Mouse (Mus musculus): ENCODE measurements around the gene Defb22.

Defb22 gene

GRCm38 (mm10) chr2:152490038-152490437 is at the start of gene Defb22:
TSS of gene Defb22 (minus strand) at chr2:152490138.
- in situ Hi-C loops (cut with MboI; ENCODE audit: low pct_unique_long_range_greater_than_20kb in 1 of 2, low sequenced_read_pairs in 2 of 2, unreplicated experiment in 1 of 2), result no loop called here

DNA sequence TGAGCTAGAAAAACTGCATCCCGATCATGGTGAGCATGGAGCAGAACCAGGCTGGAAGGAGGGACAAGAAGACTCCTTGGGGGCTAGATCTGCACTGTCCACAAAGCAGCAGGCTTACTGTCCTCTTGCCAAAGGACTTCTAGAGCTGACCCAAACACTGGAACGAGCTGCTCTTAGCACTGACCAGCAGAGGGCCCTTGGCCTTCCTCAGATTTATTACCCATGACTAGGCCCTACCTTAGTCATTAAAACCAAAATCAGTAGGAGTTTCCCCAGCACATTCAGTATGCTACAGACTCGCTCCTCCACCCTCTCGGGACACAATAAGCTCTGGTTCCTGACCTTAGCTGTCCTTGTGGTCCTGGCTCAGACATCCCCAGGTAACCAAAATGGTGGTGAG is 28.0 kb upstream of the Defb22 start, which contains the start of gene Defb28:
TSS of gene Defb28 (plus strand) at position 275 of the 400 bp plus-strand sequence.
- in situ Hi-C loops (cut with MboI; ENCODE audit: low pct_unique_long_range_greater_than_20kb in 1 of 2, low sequenced_read_pairs in 2 of 2, unreplicated experiment in 1 of 2), result no loop called here

DNA sequence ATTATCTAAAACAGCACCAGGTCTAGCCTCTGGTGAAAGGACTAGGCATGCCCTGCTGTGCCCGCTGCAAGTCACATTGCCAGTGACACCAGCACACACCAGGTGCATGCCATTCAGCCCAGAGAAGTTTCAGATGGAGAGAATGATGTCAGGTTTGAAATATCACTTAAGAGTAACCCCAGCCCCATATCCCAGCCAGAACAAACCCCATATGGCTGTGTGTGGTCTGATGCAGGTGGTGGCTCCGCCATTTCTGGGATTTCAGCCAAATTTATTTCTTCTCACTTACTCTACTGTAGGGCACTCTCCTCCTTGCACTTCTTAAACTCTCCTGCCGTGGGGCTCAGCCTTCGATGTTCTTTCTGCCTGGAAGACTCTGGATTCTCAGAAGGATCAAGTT is 26.1 kb upstream of the Defb22 start:
- in situ Hi-C loops (cut with MboI; ENCODE audit: low pct_unique_long_range_greater_than_20kb in 1 of 2, low sequenced_read_pairs in 2 of 2, unreplicated experiment in 1 of 2), result no loop called here

DNA sequence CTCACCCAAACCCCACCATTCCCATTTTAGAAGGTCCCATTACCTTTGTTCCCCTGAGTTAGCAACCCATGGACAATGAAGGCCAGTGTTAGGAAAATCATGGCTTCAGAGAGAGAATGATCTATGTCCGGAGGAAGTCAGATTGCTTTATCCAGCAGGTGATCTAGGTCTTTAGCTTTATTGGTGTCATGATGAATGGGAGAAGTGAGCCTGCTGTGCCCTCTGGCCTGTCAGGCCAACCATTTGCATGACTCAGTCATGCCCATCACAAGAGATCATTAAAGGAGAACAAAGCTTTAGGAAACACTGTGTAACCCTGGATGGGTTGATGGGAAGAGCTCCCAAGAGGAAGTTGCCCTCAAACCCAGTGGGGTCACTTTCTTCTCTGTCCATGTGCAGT is 21.7 kb upstream of the Defb22 start, which contains the start of gene Defb26:
TSS of gene Defb26 (minus strand) at position 101 of the 400 bp plus-strand sequence.
- in situ Hi-C loops (cut with MboI; ENCODE audit: low pct_unique_long_range_greater_than_20kb in 1 of 2, low sequenced_read_pairs in 2 of 2, unreplicated experiment in 1 of 2), result no loop called here

DNA sequence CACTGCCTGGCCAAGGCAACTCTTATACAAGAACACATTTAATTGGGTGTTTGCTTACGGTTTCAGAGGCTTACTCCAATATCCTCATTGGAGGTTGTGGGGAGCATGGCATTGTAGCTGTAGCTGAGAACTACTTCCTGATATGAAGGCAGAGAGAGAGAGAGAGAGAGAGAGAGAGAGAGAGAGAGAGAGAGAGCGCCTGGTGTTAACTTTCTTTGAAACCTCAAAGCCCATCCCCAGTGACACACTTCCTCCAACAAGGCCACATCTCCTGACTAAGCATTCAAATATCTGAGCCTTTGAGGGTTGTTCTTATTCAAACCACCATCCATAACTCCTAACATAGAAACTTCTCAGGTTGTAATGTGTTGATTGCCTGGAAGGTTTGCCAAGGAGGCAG is 14.0 kb upstream of the Defb22 start:
- in situ Hi-C loops (cut with MboI; ENCODE audit: low pct_unique_long_range_greater_than_20kb in 1 of 2, low sequenced_read_pairs in 2 of 2, unreplicated experiment in 1 of 2), result no loop called here

DNA sequence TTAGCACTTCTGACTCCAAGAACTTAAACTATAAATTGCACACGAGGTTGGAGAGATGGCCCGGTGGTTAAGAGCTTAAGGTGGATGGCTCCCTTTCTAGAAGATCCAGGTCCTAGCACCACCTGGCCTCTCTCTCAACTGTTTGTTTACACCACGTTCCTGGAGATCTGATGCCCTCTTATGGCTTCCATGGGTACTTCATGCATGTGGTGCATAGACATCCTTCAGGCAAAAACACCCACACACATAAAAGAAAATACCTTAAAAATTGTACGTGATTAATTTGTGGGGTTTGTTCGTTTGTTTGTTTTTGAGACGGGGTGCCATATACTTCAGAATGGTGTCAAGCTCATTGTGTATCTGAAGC is 10.9 kb upstream of the Defb22 start:
- in situ Hi-C loops (cut with MboI; ENCODE audit: low pct_unique_long_range_greater_than_20kb in 1 of 2, low sequenced_read_pairs in 2 of 2, unreplicated experiment in 1 of 2), result no loop called here

DNA sequence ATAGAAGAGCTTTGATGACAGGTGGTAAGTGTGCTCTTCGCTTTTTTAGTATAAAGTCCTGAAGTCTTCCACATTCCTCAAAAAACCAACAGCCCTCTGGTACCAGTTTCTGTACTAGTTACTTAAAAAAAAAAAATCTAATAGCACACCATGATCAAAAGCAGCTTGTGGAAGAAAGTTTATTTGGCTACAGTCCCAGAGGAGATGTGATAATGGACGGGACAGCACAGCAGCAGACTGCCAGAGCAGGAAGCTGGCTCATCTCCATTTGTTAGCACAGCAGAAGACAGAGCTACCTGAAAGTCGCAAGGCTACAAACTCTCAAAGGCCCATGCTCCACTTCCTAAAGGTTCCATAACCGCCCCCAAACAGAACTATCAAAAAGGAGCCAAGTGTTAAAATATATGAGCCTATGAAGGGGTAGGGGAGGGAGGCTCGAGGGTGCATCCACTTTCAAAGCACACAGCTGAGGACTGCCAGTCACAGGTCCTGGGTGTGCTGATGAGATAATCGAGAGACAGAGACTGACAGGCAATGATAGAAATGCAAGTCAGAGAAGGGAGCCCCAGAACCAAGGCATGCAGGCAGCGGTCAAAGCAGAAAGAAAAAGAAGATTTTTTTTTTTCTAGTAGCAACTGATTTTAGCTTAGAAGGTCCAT is 10.4 kb upstream of the Defb22 start:
- in situ Hi-C loops (cut with MboI; ENCODE audit: low pct_unique_long_range_greater_than_20kb in 1 of 2, low sequenced_read_pairs in 2 of 2, unreplicated experiment in 1 of 2), result no loop called here

DNA sequence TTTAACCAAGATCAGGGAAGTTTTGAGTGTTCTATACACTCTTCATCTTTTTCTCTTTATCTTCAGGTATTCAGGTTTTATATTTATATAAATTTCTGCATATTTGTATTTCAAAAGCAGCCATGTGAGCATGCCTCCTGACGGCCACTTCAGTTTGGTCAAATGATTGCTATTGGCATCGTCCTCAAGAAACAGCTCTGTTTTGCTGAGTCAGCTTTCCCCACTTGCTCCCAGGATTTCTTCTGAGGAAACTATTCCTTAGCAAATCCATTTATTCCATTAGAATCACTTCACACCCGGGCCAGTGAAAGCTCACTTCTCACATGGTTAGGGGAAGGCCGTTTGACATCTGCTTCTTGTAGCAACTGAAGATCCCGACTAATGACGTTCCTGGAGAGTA is 8.1 kb upstream of the Defb22 start:
- in situ Hi-C loops (cut with MboI; ENCODE audit: low pct_unique_long_range_greater_than_20kb in 1 of 2, low sequenced_read_pairs in 2 of 2, unreplicated experiment in 1 of 2), result no loop called here

DNA sequence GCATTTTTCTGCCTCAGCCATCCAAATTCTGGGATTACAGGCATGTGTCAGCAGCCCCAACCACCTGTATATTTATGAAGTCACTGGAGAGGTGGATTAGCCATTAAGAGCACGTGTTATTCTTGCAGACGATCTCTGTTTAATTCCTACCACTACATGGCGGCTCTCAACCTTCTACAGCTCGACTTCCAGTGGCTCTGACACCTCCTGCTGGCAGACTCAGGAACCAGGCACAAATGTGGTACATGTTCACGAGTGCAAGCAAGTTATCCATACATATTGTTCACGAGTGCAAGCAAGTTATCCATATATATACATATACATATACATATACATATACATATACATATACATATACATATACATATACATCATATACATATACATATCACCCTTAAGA is 3.2 kb upstream of the Defb22 start:
- in situ Hi-C loops (cut with MboI; ENCODE audit: low pct_unique_long_range_greater_than_20kb in 1 of 2, low sequenced_read_pairs in 2 of 2, unreplicated experiment in 1 of 2), result no loop called here

DNA sequence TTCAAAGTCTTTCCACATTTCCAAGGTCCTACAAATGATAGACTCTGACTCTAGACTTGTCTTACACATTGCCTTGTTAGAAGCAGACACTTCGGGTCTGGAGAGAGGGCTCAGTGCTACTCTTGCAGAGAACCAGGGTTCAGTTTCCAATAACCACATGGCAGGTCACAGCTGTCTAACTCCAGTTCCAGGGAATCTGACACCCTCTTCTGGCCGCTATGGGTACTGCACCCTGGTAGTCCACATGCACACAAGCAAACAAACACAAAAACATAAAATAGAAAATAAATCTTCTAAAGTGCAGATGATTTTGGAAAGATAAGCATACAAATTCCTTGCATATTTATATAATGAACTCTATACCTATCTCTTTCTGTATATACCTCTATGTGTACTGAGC is 2.9 kb downstream of the Defb22 start:
- in situ Hi-C loops (cut with MboI; ENCODE audit: low pct_unique_long_range_greater_than_20kb in 1 of 2, low sequenced_read_pairs in 2 of 2, unreplicated experiment in 1 of 2), result no loop called here

- in situ Hi-C loops (cut with MboI; ENCODE audit: low pct_unique_long_range_greater_than_20kb in 1 of 2, low sequenced_read_pairs in 2 of 2, unreplicated experiment in 1 of 2), result no loop called here
Measured at GRCm38 (mm10) chr2:152481726-152482125, 8.2 kb downstream of the Defb22 start.

GRCm38 (mm10) chr2:152480881-152481280 is 9.1 kb downstream of the Defb22 start:
- in situ Hi-C loops (cut with MboI; ENCODE audit: low pct_unique_long_range_greater_than_20kb in 1 of 2, low sequenced_read_pairs in 2 of 2, unreplicated experiment in 1 of 2), result no loop called here

- in situ Hi-C loops (cut with MboI; ENCODE audit: low pct_unique_long_range_greater_than_20kb in 1 of 2, low sequenced_read_pairs in 2 of 2, unreplicated experiment in 1 of 2), result no loop called here
Measured at GRCm38 (mm10) chr2:152476763-152477162, 13.2 kb downstream of the Defb22 start, which contains the start of gene Defb20. TSS of gene Defb20 (plus strand) at chr2:152477063.

GRCm38 (mm10) chr2:152472434-152472833 is 17.5 kb downstream of the Defb22 start:
- in situ Hi-C loops (cut with MboI; ENCODE audit: low pct_unique_long_range_greater_than_20kb in 1 of 2, low sequenced_read_pairs in 2 of 2, unreplicated experiment in 1 of 2), result no loop called here

- in situ Hi-C loops (cut with MboI; ENCODE audit: low pct_unique_long_range_greater_than_20kb in 1 of 2, low sequenced_read_pairs in 2 of 2, unreplicated experiment in 1 of 2), result no loop called here
Measured at GRCm38 (mm10) chr2:152470973-152471372, 19.0 kb downstream of the Defb22 start.

- in situ Hi-C loops (cut with MboI; ENCODE audit: low pct_unique_long_range_greater_than_20kb in 1 of 2, low sequenced_read_pairs in 2 of 2, unreplicated experiment in 1 of 2), result no loop called here
Measured at GRCm38 (mm10) chr2:152464570-152465150, 25.3 kb downstream of the Defb22 start, which contains the start of gene Defb23. TSS of gene Defb23 (minus strand) at chr2:152464620.

DNA sequence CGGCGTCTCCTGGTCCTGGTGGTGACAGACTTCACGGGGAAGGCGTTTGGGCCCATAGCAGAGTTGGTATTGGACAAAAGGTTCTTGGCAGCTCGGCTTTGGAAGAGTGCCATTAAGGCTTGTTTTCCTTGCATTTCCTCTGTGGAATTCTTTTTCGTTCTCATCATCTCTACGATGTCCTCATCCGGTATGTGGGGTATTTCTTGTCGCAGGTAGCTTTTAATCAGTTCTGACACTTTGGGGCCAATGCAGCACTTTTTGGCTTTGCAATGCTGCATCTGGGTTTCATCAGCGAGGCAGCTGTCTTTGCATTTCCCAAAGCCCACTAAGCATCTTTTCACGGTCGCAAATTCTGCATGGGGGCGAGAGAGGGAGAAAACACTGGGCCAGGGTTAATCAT is 30.7 kb downstream of the Defb22 start:
- in situ Hi-C loops (cut with MboI; ENCODE audit: low pct_unique_long_range_greater_than_20kb in 1 of 2, low sequenced_read_pairs in 2 of 2, unreplicated experiment in 1 of 2), result no loop called here

DNA sequence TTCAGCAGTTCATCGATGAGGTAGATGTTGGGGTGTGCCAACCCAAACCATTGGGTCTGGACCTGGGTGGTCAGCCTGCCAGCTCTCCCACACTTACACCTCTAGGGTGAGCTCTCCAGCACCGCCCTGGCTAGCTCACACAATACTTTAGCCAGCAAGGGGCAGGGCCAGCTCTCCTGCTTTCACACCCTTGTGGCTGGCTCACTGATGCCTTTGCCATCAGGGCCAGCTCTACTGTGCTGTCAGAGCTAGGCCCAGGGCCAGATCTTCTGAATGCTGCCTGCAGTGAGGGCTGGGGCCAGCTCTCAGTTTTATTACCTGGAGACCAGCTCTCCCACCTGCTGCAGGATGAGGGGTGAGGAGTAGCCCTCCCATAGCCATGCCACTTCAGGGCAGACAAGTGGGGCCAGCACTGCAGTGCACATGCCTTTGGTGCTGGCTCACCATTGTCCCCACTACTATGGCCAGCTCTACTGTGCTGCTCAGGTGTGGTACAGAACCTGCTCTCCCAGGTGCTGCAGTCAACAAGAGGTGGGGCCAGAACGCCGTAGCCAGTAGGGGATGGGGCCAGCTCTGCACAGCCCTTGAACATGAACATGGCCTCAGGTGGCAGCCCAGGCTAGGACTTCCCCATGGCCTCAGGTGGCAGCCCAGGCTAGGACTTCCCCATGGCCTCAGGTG is 37.7 kb downstream of the Defb22 start:
- in situ Hi-C loops (cut with MboI; ENCODE audit: low pct_unique_long_range_greater_than_20kb in 1 of 2, low sequenced_read_pairs in 2 of 2, unreplicated experiment in 1 of 2), result no loop called here

DNA sequence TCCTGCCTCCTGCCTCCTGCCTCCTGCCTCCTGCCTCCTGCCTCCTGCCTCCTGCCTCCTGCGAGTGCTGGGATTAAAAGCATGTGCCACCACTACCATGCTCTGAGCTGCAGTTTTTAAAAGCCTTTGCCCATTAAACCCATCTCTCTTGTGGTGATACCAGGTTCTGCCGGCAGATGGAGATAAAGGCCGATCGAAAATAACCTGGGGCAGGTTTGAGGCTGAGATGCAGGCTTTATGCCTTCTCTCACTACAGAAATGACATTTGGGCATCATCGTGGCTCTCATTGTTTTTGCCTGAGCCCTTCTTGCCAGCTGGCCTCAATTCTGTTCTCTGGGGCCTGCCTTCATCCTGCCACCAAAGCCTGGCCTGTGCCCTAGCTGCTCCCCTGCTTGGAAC is 39.7 kb downstream of the Defb22 start:
- in situ Hi-C loops (cut with MboI; ENCODE audit: low pct_unique_long_range_greater_than_20kb in 1 of 2, low sequenced_read_pairs in 2 of 2, unreplicated experiment in 1 of 2), result no loop called here

DNA sequence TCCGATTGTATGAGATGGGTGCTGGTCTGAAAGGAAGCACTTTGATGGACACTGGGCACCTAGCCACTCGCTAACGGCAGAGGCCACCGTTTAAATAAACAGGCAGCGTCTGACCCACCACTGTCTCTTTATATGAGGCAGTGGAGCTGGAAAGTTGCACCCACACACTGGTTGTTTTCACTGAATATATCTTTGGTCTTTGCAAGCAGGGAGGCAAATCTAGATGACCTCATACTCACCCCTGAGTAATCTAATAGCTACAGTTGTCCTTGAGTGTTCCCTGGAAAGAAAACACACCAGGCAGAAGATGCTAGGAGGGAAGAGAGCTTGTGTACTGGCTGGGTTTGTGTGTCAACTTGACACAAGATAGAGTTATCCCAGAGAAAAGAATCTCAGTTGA is 42.5 kb downstream of the Defb22 start:
- in situ Hi-C loops (cut with MboI; ENCODE audit: low pct_unique_long_range_greater_than_20kb in 1 of 2, low sequenced_read_pairs in 2 of 2, unreplicated experiment in 1 of 2), result no loop called here
